Mouse (Mus musculus): Measurements from ENCODE around the gene Ptgr2. TPM values are rescaled to one million over a fixed set of nuclear protein-coding genes. Genes with fewer than 3 reads are reported as not detected.

Ptgr2 gene
- polyA plus RNA-seq, 1 experiment from 2014 or later = 27.4 TPM

DNA sequence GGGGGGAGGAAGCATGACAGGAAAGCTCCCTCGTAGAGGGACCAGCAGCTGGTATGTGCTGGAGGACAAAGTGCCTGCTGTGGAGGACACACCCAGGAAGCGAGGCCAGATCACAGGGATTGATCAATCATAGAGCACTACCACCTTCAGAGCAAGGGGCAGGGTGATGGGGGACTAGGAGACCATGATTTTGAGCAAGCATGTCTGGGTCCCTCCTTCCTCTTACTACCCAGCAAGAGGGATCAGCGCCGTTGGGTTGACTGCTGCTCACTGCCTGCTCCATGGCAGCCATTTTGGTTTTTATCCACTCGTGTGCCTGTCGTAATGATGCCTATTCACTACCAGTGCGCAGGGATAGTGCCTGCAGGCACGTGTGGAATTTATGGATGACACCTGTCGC, 79.3 kb downstream of the Ptgr2 start:
- no peak overlapping the region for H3K27ac ChIP-seq (replicated peaks)
- no peaks in the 10 kb centered on the region for H3K4me1 ChIP-seq (replicated peaks; ENCODE audit: control insufficient read depth, insufficient read depth)
- no peak overlapping the region for H3K4me3 ChIP-seq (ENCODE audit: low read depth, low read length)
- H3K9ac ChIP-seq (ENCODE audit: low read length) = no peak overlapping the region
- no peak for ATAC-seq (ENCODE audit: low FRiP score, low TSS enrichment)
- no peaks in the 10 kb centered on the region for H3K9me3 ChIP-seq (ENCODE audit: control insufficient read depth, low read length)
- no peak overlapping the region for H3K4me2 ChIP-seq (replicated peaks; ENCODE audit: low read depth)
- 0 out of 2 replicates have a peak, but pooled peaks cover 2% of the 10 kb centered on the region for H3K36me3 ChIP-seq (ENCODE audit: control insufficient read depth, insufficient read depth, low read length)
- no peak for DNase-seq (ENCODE audit: low spot score)
- H3K27me3 ChIP-seq (ENCODE audit: control insufficient read depth, insufficient read depth, low read length) = no peaks in the 10 kb centered on the region
- 79% methylated on average over 9 of the region's 9 CpGs for WGBS
- no peak for TF ChIP-seq EP300 (optimal IDR thresholded peaks at IDR 0.05)
- TF ChIP-seq CTCF (IDR thresholded peaks at IDR 0.05; ENCODE audit: low read depth) = no peak

DNA sequence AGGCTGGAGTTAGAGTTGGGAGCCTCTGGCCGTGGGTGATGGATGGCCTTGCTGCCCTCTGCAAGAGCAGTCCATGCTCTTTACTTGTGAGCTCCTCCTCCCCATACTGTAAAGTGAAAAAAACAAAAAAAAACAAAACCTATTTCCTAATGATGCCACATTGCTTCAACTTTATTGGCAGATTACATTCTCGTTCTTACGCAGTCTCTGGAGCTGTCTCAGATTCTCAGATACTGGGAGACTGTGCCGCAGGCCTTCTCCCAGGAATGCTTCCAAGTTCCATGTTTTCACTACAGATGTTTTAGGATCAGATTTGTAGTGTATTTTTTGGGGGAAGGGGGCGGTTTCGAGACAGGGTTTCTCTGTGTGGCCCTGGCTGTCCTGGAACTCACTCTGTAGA, 80.1 kb downstream of the Ptgr2 start:
- peaks cover 4% of the 10 kb centered on the region; the same call in 1 of the 2 replicates for H3K36me3 ChIP-seq (ENCODE audit: control insufficient read depth, insufficient read depth, low read length)
- WGBS = 93% methylated on average over 6 of the region's 6 CpGs
- no peak overlapping the region for H3K4me3 ChIP-seq (ENCODE audit: low read depth, low read length)
- no peak overlapping the region for H3K9ac ChIP-seq (ENCODE audit: low read length)
- no peaks in the 10 kb centered on the region for H3K4me1 ChIP-seq (replicated peaks; ENCODE audit: control insufficient read depth, insufficient read depth)
- ATAC-seq (ENCODE audit: low FRiP score, low TSS enrichment) (no peak), DNase-seq (ENCODE audit: low spot score) (no peak)
- TF ChIP-seq CTCF (IDR thresholded peaks at IDR 0.05; ENCODE audit: low read depth) (no peak), EP300 (optimal IDR thresholded peaks at IDR 0.05) (no peak)
- no peak overlapping the region for H3K4me2 ChIP-seq (replicated peaks; ENCODE audit: low read depth)
- no peak overlapping the region for H3K27ac ChIP-seq (replicated peaks)
- H3K9me3 ChIP-seq (ENCODE audit: control insufficient read depth, low read length) = no peaks in the 10 kb centered on the region
- no peaks in the 10 kb centered on the region for H3K27me3 ChIP-seq (ENCODE audit: control insufficient read depth, insufficient read depth, low read length)

Other genes with a start within 250 kb of the Ptgr2 start
- gene Acot4, start 246.9 kb upstream of the Ptgr2 start, polyA plus RNA-seq (2015; fragmentation: Nextera tagmentation; extraction: Ambion mirVana) = 1.2 and 1.3 TPM in 2 replicates
- gene Gm49366, start 246.3 kb upstream of the Ptgr2 start, polyA plus RNA-seq (2015; fragmentation: Nextera tagmentation; extraction: Ambion mirVana) = not detected in 2 replicates
- gene Acot3, start 233.1 kb upstream of the Ptgr2 start, polyA plus RNA-seq (2015; fragmentation: Nextera tagmentation; extraction: Ambion mirVana) = 0.30 and 0.53 TPM in 2 replicates
- gene Acot5, start 215.9 kb upstream of the Ptgr2 start, polyA plus RNA-seq (2015; fragmentation: Nextera tagmentation; extraction: Ambion mirVana) = 0.16 TPM in 2 replicates
- 1.3 TPM in 2 replicates for gene Acot6, start 184.6 kb upstream of the Ptgr2 start, polyA plus RNA-seq (2015; fragmentation: Nextera tagmentation; extraction: Ambion mirVana)
- gene Dnal1, start 170.9 kb upstream of the Ptgr2 start, polyA plus RNA-seq (2015; fragmentation: Nextera tagmentation; extraction: Ambion mirVana) = 1.2 and 1.7 TPM in 2 replicates
- 0.48 and 0.49 TPM in 2 replicates for gene Pnma1, start 136.7 kb upstream of the Ptgr2 start, polyA plus RNA-seq (2015; fragmentation: Nextera tagmentation; extraction: Ambion mirVana)
- 4.0 and 4.1 TPM in 2 replicates for gene Elmsan1, start 66.4 kb upstream of the Ptgr2 start, polyA plus RNA-seq (2015; fragmentation: Nextera tagmentation; extraction: Ambion mirVana)
- 32.3 and 32.4 TPM in 2 replicates for gene Zfp410, start 31.6 kb downstream of the Ptgr2 start, polyA plus RNA-seq (2015; fragmentation: Nextera tagmentation; extraction: Ambion mirVana)
- gene Coq6, start 76.4 kb downstream of the Ptgr2 start, polyA plus RNA-seq (2015; fragmentation: Nextera tagmentation; extraction: Ambion mirVana) = 27.1 and 27.6 TPM in 2 replicates
- 0.72 and 0.88 TPM in 2 replicates for gene Fam161b, start 76.6 kb downstream of the Ptgr2 start, polyA plus RNA-seq (2015; fragmentation: Nextera tagmentation; extraction: Ambion mirVana)
- gene Entpd5, start 123.8 kb downstream of the Ptgr2 start, polyA plus RNA-seq (2015; fragmentation: Nextera tagmentation; extraction: Ambion mirVana) = 44.8 and 48.8 TPM in 2 replicates
- gene Bbof1, start 123.8 kb downstream of the Ptgr2 start, polyA plus RNA-seq (2015; fragmentation: Nextera tagmentation; extraction: Ambion mirVana) = 0.68 and 0.74 TPM in 2 replicates
- 21.6 and 22.0 TPM in 2 replicates for gene Rnf113a2, start 132.0 kb downstream of the Ptgr2 start, polyA plus RNA-seq (2015; fragmentation: Nextera tagmentation; extraction: Ambion mirVana)
- 43.4 and 52.1 TPM in 2 replicates for gene Aldh6a1, start 165.8 kb downstream of the Ptgr2 start, polyA plus RNA-seq (2015; fragmentation: Nextera tagmentation; extraction: Ambion mirVana)
- 8.5 and 8.7 TPM in 2 replicates for gene Lin52, start 166.2 kb downstream of the Ptgr2 start, polyA plus RNA-seq (2015; fragmentation: Nextera tagmentation; extraction: Ambion mirVana)